Mouse (Mus musculus) liver, embryonic 11.5 days (tissue): ENCODE measurements at regions not wholly inside any gene's neighbourhood (a gene's known extent, or its start where the extent isn't known, plus 50 kb on each side); places are given as distances from the start of the nearest gene placed in this dataset.
"Not testable (repeated sequence)": the region's sequence is repeated elsewhere in the genome, so short reads cannot be mapped to it uniquely, and the experiment has no call there.

Experiments
- ATAC-seq: fragments of 200-750 bp; cut with Nextera tagmentation; replicated peaks from 2 replicates; pipeline ENCODE4 v1.8.0; 2017; ENCODE audit warnings: moderate number of reproducible peaks, mild to moderate bottlenecking, moderate TSS enrichment, moderate library complexity; ENCODE audit not compliant: low FRiP score
- DNase-seq: peaks from one replicate; pipeline ENCODE4 v3.0.0-alpha.2; 2017; ENCODE audit warnings: low spot score
- H3K27ac ChIP-seq: fragments of 300-500 bp; sonication (generic); 2 replicates; pipeline ENCODE4 v1.5.1; 2014; ENCODE audit warnings: mild to moderate bottlenecking, low read depth, low read length, control low read depth
- H3K27me3 ChIP-seq: fragments of 300-500 bp; sonication (generic); replicated peaks from 2 replicates; pipeline ENCODE4 v1.6.1; 2014; ENCODE audit warnings: low read length, mixed read lengths; ENCODE audit not compliant: control insufficient read depth, insufficient read depth
- H3K36me3 ChIP-seq: fragments of 300-500 bp; sonication (generic); 2 replicates; pipeline ENCODE4 v1.6.1; 2014; ENCODE audit warnings: mild to moderate bottlenecking, low read length, moderate library complexity, mixed read lengths; ENCODE audit not compliant: control insufficient read depth, insufficient read depth
- H3K4me1 ChIP-seq: fragments of 300-500 bp; sonication (generic); replicated peaks from 2 replicates; pipeline ENCODE4 v1.6.1; 2014; ENCODE audit warnings: low read length, mixed read lengths; ENCODE audit not compliant: control insufficient read depth, insufficient read depth
- H3K4me2 ChIP-seq: fragments of 300-500 bp; sonication (generic); 2 replicates; pipeline ENCODE4 v1.6.1; 2014; ENCODE audit warnings: mild to moderate bottlenecking, control low read depth, moderate library complexity
- H3K4me3 ChIP-seq: fragments of 300-500 bp; sonication (generic); 2 replicates; pipeline ENCODE4 v1.5.1; 2014; ENCODE audit warnings: low read depth, low read length, control low read depth
- H3K9ac ChIP-seq: fragments of 300-500 bp; sonication (generic); 2 replicates; pipeline ENCODE4 v1.6.1; 2014; ENCODE audit warnings: low read depth, low read length, control low read depth
- H3K9me3 ChIP-seq: fragments of 300-500 bp; sonication (generic); 2 replicates; pipeline ENCODE4 v1.6.1; 2016; ENCODE audit warnings: low read length, inconsistent platforms, mixed read lengths; ENCODE audit not compliant: control insufficient read depth
- WGBS: fragments of 180-500 bp; shearing (Covaris S2); extraction: QIAGEN DNeasy Blood & Tissue Kit; methylation state at CpG from one replicate; pipeline ENCODE4 v1.1.7; 2014; 5-methylcytosine and 5-hydroxymethylcytosine counted together

DNA sequence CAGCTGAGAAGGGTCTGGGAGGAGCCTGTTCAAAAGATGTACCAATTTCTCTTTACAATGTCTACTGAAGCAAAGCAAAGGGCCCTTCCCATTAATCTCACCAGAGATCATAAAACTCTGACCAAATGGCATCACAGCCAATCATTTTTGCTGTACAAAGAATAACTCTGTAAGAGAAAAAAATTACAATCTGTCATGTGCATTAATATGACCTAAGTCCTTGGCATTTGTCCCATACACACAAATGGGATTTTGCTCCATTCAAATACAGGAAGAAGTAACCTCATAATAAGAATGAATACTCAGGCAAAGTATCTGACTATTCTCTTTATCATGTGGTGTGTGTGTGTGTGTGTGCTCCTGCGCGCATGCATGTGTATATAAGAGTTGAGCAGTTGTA lies 192.5 kb upstream of the Tmc3 start:
- Histone ChIP-seq H3K27me3 (no peaks in the 10 kb centered on the region), H3K4me1 (no peaks in the 10 kb centered on the region), H3K9me3 (no peaks in the 10 kb centered on the region), H3K4me3 (no peak overlapping the region), H3K27ac (no peak overlapping the region), H3K4me2 (no peak overlapping the region), H3K36me3 (no peaks in the 10 kb centered on the region), H3K9ac (no peak overlapping the region)
- no peak for ATAC-seq
- WGBS: 90% methylated on average over 2 of the region's 2 CpGs
- no peak for DNase-seq

GRCm38 (mm10) chr7:83392625-83393024 lies 192.1 kb upstream of the Tmc3 start:
- Histone ChIP-seq H3K9me3 (no peaks in the 10 kb centered on the region), H3K4me1 (no peaks in the 10 kb centered on the region), H3K27me3 (no peaks in the 10 kb centered on the region), H3K27ac (no peak overlapping the region), H3K4me2 (no peak overlapping the region), H3K9ac (no peak overlapping the region), H3K4me3 (no peak overlapping the region), H3K36me3 (no peaks in the 10 kb centered on the region)
- DNase-seq (no peak), ATAC-seq (no peak)

GRCm38 (mm10) chr7:83394156-83394555 lies 190.6 kb upstream of the Tmc3 start:
- H3K4me2 ChIP-seq: no peak overlapping the region
- no peaks in the 10 kb centered on the region for H3K9me3 ChIP-seq
- H3K4me3 ChIP-seq: no peak overlapping the region
- H3K36me3 ChIP-seq: no peaks in the 10 kb centered on the region
- no peaks in the 10 kb centered on the region for H3K27me3 ChIP-seq
- H3K4me1 ChIP-seq: no peaks in the 10 kb centered on the region
- no peak overlapping the region for H3K27ac ChIP-seq
- H3K9ac ChIP-seq: no peak overlapping the region
- 60% methylated on average over 2 of the region's 2 CpGs for WGBS
- ATAC-seq: no peak
- no peak for DNase-seq

GRCm38 (mm10) chr7:83399668-83400067 lies 185.1 kb upstream of the Tmc3 start:
- no peaks in the 10 kb centered on the region for H3K9me3 ChIP-seq
- no peaks in the 10 kb centered on the region for H3K27me3 ChIP-seq
- H3K4me1 ChIP-seq: no peaks in the 10 kb centered on the region
- H3K4me2 ChIP-seq: no peak overlapping the region
- no peak overlapping the region for H3K27ac ChIP-seq
- DNase-seq: no peak
- no peak overlapping the region for H3K9ac ChIP-seq
- H3K4me3 ChIP-seq: no peak overlapping the region
- H3K36me3 ChIP-seq: no peaks in the 10 kb centered on the region
- ATAC-seq: no peak

GRCm38 (mm10) chr7:83401001-83401400 lies 183.7 kb upstream of the Tmc3 start:
- H3K9ac ChIP-seq: no peak overlapping the region
- 73% methylated on average over 5 of the region's 5 CpGs for WGBS
- no peaks in the 10 kb centered on the region for H3K27me3 ChIP-seq

GRCm38 (mm10) chr7:83412745-83413144 lies 172.0 kb upstream of the Tmc3 start:
- not testable (repeated sequence) for H3K36me3 ChIP-seq, H3K4me2 ChIP-seq, H3K27ac ChIP-seq, H3K9ac ChIP-seq, ATAC-seq, H3K4me3 ChIP-seq, DNase-seq, H3K9me3 ChIP-seq, H3K27me3 ChIP-seq, H3K4me1 ChIP-seq
- WGBS: 79% methylated on average over 5 of the region's 5 CpGs

More at GRCm38 (mm10) chr7:83401001-83401400, 183.7 kb upstream of the Tmc3 start:
- no peak for DNase-seq
- H3K36me3 ChIP-seq: no peaks in the 10 kb centered on the region
- no peak overlapping the region for H3K4me3 ChIP-seq
- ATAC-seq: no peak
- H3K27ac ChIP-seq: no peak overlapping the region
- H3K4me2 ChIP-seq: no peak overlapping the region
- no peaks in the 10 kb centered on the region for H3K9me3 ChIP-seq
- no peaks in the 10 kb centered on the region for H3K4me1 ChIP-seq

GRCm38 (mm10) chr7:83429929-83430556 lies 154.7 kb upstream of the Tmc3 start:
- H3K27ac ChIP-seq: no peak overlapping the region

GRCm38 (mm10) chr7:83431094-83431493 lies 153.6 kb upstream of the Tmc3 start:
- ATAC-seq (no peak), DNase-seq (no peak)
- Histone ChIP-seq H3K27ac (no peak overlapping the region), H3K4me2 (no peak overlapping the region), H3K36me3 (no peaks in the 10 kb centered on the region), H3K9ac (no peak overlapping the region), H3K27me3 (no peaks in the 10 kb centered on the region), H3K9me3 (no peaks in the 10 kb centered on the region), H3K4me3 (no peak overlapping the region), H3K4me1 (no peaks in the 10 kb centered on the region)
- WGBS: 29% methylated on average over 2 of the region's 2 CpGs

More at GRCm38 (mm10) chr7:83429929-83430556, 154.7 kb upstream of the Tmc3 start:
- DNase-seq (no peak), ATAC-seq (no peak)
- H3K36me3 ChIP-seq: no peaks in the 10 kb centered on the region
- H3K4me1 ChIP-seq: no peaks in the 10 kb centered on the region
- H3K27me3 ChIP-seq: no peaks in the 10 kb centered on the region
- no peak overlapping the region for H3K4me3 ChIP-seq
- WGBS: 56% methylated on average over 3 of the region's 3 CpGs
- H3K9ac ChIP-seq: no peak overlapping the region
- H3K9me3 ChIP-seq: no peaks in the 10 kb centered on the region
- no peak overlapping the region for H3K4me2 ChIP-seq

DNA sequence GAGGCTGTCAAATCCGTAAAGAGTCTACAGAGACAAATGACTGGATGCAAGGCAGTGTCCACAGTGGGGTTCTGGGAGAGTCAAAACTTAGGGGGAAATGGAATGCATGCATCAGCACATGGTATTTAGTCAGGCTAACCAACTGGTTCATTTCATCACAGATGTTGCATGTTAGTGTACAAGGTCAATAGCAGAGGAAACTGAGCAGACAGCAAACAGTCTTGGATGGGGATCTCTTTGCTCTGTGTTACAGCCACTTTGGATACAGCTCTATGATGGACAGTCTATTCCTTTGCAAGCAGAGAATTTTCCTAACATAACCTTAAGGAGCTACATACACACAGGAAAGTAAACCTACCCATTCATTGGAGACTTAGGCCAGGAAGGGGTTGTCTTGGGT lies 151.9 kb upstream of the Tmc3 start:
- Histone ChIP-seq H3K27me3 (no peaks in the 10 kb centered on the region), H3K9ac (no peak overlapping the region), H3K27ac (no peak overlapping the region), H3K9me3 (no peaks in the 10 kb centered on the region), H3K4me3 (no peak overlapping the region), H3K4me2 (no peak overlapping the region), H3K4me1 (no peaks in the 10 kb centered on the region), H3K36me3 (no peaks in the 10 kb centered on the region)
- no peak for ATAC-seq
- no peak for DNase-seq
- WGBS: 81% methylated on average over 1 of the region's 1 CpGs
